Mouse (Mus musculus) forebrain, embryonic 12.5 days (tissue): Measurements from ENCODE around the gene D8Ertd738e. TPM values are rescaled to one million over a fixed set of nuclear protein-coding genes. Genes with fewer than 3 reads are reported as not detected.
"Not testable (repeated sequence)": the region's sequence is repeated elsewhere in the genome, so short reads cannot be mapped to it uniquely, and the experiment has no call there.

Source experiments
- ATAC-seq: fragments of 200-750 bp; cut with Nextera tagmentation; 2 replicates; pipeline ENCODE4 v1.8.0; 2017; ENCODE audit warnings: moderate TSS enrichment; ENCODE audit not compliant: low FRiP score
- H3K27ac ChIP-seq: fragments of 300-500 bp; sonication (generic); 2 replicates; pipeline ENCODE4 v1.5.1; 2016; ENCODE audit warnings: mild to moderate bottlenecking
- H3K27me3 ChIP-seq: fragments of 300-500 bp; sonication (generic); 2 replicates; pipeline ENCODE4 v1.6.1; 2016; ENCODE audit warnings: mild to moderate bottlenecking
- H3K36me3 ChIP-seq: fragments of 300-500 bp; sonication (generic); replicated peaks from 2 replicates; pipeline ENCODE4 v1.6.1; 2016; ENCODE audit warnings: mild to moderate bottlenecking
- H3K4me1 ChIP-seq: fragments of 300-500 bp; sonication (generic); 2 replicates; pipeline ENCODE4 v1.6.1; 2016
- H3K4me2 ChIP-seq: fragments of 300-500 bp; sonication (generic); 2 replicates; pipeline ENCODE4 v1.6.1; 2016; ENCODE audit warnings: mild to moderate bottlenecking, moderate library complexity
- H3K4me3 ChIP-seq: fragments of 300-500 bp; sonication (generic); replicated peaks from 2 replicates; pipeline ENCODE4 v1.5.1; 2016; ENCODE audit warnings: mild to moderate bottlenecking
- H3K9ac ChIP-seq: fragments of 300-500 bp; sonication (generic); 2 replicates; pipeline ENCODE4 v1.6.1; 2016; ENCODE audit warnings: mild to moderate bottlenecking
- H3K9me3 ChIP-seq: fragments of 300-500 bp; sonication (generic); 2 replicates; pipeline ENCODE4 v1.6.1; 2016
- WGBS: fragments of 180-500 bp; shearing (Covaris S2); methylation state at CpG from one replicate; pipeline ENCODE4 v1.1.7; 2016; 5-methylcytosine and 5-hydroxymethylcytosine counted together
- polyA plus RNA-seq: library from polyadenylated mRNA; unstranded; fragments of >200 nt; fragmentation: Nextera tagmentation; extraction: Ambion mirVana; gene quantifications from 2 replicates; pipeline ENCODE4 v1.2.1, GENCODE M21; 2016

Gene D8Ertd738e
- 267 and 271 TPM in 2 replicates for polyA plus RNA-seq

GRCm38 (mm10) chr8:84249257-84250170 lies at the start of gene D8Ertd738e:
TSS of gene D8Ertd738e (minus strand) at chr8:84249719.
- Histone ChIP-seq H3K27me3 (no peaks in the 10 kb centered on the region), H3K36me3 (peaks cover 68% of the 10 kb centered on the region), H3K9ac (peak within 1 kb of the TSS; percentile 78), H3K27ac (peak within 1 kb of the TSS; percentile 59), H3K4me1 (peaks cover 10% of the 10 kb centered on the region), H3K4me3 (peak within 1 kb of the TSS; percentile 91), H3K9me3 (no peaks in the 10 kb centered on the region), H3K4me2 (peak within 1 kb of the TSS; percentile 87)
- 4% methylated on average over 52 of the region's 52 CpGs for WGBS
- ATAC-seq, result peak; percentile 96

- Histone ChIP-seq H3K4me3 (no peak overlapping the region), H3K9me3 (no peaks in the 10 kb centered on the region), H3K4me2 (no peak overlapping the region), H3K27me3 (no peaks in the 10 kb centered on the region), H3K4me1 (no peaks in the 10 kb centered on the region), H3K27ac (no peak overlapping the region), H3K9ac (no peak overlapping the region), H3K36me3 (no peaks in the 10 kb centered on the region)
- 63% methylated on average over 5 of the region's 5 CpGs for WGBS
- ATAC-seq, result no peak
Observed at GRCm38 (mm10) chr8:84297029-84297785, 47.7 kb upstream of the D8Ertd738e start.

- H3K4me3 ChIP-seq, result no peak overlapping the region
- no peak overlapping the region for H3K9ac ChIP-seq
- no peaks in the 10 kb centered on the region for H3K9me3 ChIP-seq
- no peak overlapping the region for H3K27ac ChIP-seq
- no peaks in the 10 kb centered on the region for H3K36me3 ChIP-seq
- 26% methylated on average over 8 of the region's 8 CpGs for WGBS
- no peak overlapping the region for H3K4me2 ChIP-seq
- H3K27me3 ChIP-seq, result no peaks in the 10 kb centered on the region
- no peaks in the 10 kb centered on the region for H3K4me1 ChIP-seq
- no peak for ATAC-seq
Observed at GRCm38 (mm10) chr8:84291688-84292087, 42.2 kb upstream of the D8Ertd738e start.

GRCm38 (mm10) chr8:84291086-84291485 lies 41.6 kb upstream of the D8Ertd738e start:
- no peak for ATAC-seq
- Histone ChIP-seq H3K36me3 (no peaks in the 10 kb centered on the region), H3K4me3 (no peak overlapping the region), H3K9ac (no peak overlapping the region), H3K4me2 (no peak overlapping the region), H3K27ac (no peak overlapping the region), H3K9me3 (no peaks in the 10 kb centered on the region), H3K4me1 (no peaks in the 10 kb centered on the region), H3K27me3 (no peaks in the 10 kb centered on the region)
- 70% methylated on average over 5 of the region's 5 CpGs for WGBS

GRCm38 (mm10) chr8:84288892-84289291 lies 39.4 kb upstream of the D8Ertd738e start:
- Histone ChIP-seq H3K27ac (no peak overlapping the region), H3K36me3 (no peaks in the 10 kb centered on the region), H3K4me1 (no peaks in the 10 kb centered on the region), H3K27me3 (no peaks in the 10 kb centered on the region), H3K9ac (no peak overlapping the region), H3K4me3 (no peak overlapping the region), H3K4me2 (no peak overlapping the region), H3K9me3 (no peaks in the 10 kb centered on the region)
- ATAC-seq, result no peak
- 68% methylated on average over 2 of the region's 2 CpGs for WGBS

GRCm38 (mm10) chr8:84285665-84286064 lies 36.1 kb upstream of the D8Ertd738e start:
- not testable (repeated sequence) for H3K27ac ChIP-seq, ATAC-seq, H3K4me1 ChIP-seq

GRCm38 (mm10) chr8:84284608-84285063 lies 35.1 kb upstream of the D8Ertd738e start:
- no peak overlapping the region for H3K9ac ChIP-seq
- H3K9me3 ChIP-seq, result no peaks in the 10 kb centered on the region
- H3K4me2 ChIP-seq, result no peak overlapping the region
- no peak overlapping the region for H3K4me3 ChIP-seq
- no peaks in the 10 kb centered on the region for H3K4me1 ChIP-seq
- WGBS, result 49% methylated on average over 9 of the region's 9 CpGs
- no peak overlapping the region for H3K27ac ChIP-seq
- H3K27me3 ChIP-seq, result peaks cover 3% of the 10 kb centered on the region; the same call in 1 of the 2 replicates
- no peak for ATAC-seq
- no peaks in the 10 kb centered on the region for H3K36me3 ChIP-seq

More at GRCm38 (mm10) chr8:84285665-84286064, 36.1 kb upstream of the D8Ertd738e start:
- not testable (repeated sequence) for H3K36me3 ChIP-seq, H3K9me3 ChIP-seq, H3K4me3 ChIP-seq, H3K9ac ChIP-seq, H3K27me3 ChIP-seq, H3K4me2 ChIP-seq
- 56% methylated on average over 5 of the region's 5 CpGs for WGBS

- Histone ChIP-seq H3K9me3 (no peaks in the 10 kb centered on the region), H3K4me3 (no peak overlapping the region), H3K4me2 (no peak overlapping the region), H3K36me3 (no peaks in the 10 kb centered on the region), H3K27ac (no peak overlapping the region), H3K9ac (no peak overlapping the region), H3K4me1 (no peaks in the 10 kb centered on the region), H3K27me3 (peaks cover 5% of the 10 kb centered on the region; the same call in 1 of the 2 replicates)
- no peak for ATAC-seq
- 83% methylated on average over 10 of the region's 10 CpGs for WGBS
Observed at GRCm38 (mm10) chr8:84280777-84281176, 31.3 kb upstream of the D8Ertd738e start.

GRCm38 (mm10) chr8:84276447-84276846 lies 26.9 kb upstream of the D8Ertd738e start:
- H3K27me3 ChIP-seq, result peaks cover 18% of the 10 kb centered on the region; the same call in 1 of the 2 replicates
- no peaks in the 10 kb centered on the region for H3K9me3 ChIP-seq
- no peak overlapping the region for H3K4me3 ChIP-seq
- H3K4me1 ChIP-seq, result no peaks in the 10 kb centered on the region
- H3K27ac ChIP-seq, result no peak overlapping the region
- 71% methylated on average over 1 of the region's 1 CpGs for WGBS
- ATAC-seq, result no peak
- no peak overlapping the region for H3K9ac ChIP-seq
- no peaks in the 10 kb centered on the region for H3K36me3 ChIP-seq
- no peak overlapping the region for H3K4me2 ChIP-seq

GRCm38 (mm10) chr8:84273968-84274367 lies 24.4 kb upstream of the D8Ertd738e start:
- Histone ChIP-seq H3K36me3 (no peaks in the 10 kb centered on the region), H3K9ac (no peak overlapping the region), H3K4me1 (peaks cover 11% of the 10 kb centered on the region), H3K9me3 (no peaks in the 10 kb centered on the region), H3K4me2 (no peak overlapping the region), H3K27me3 (peaks cover 15% of the 10 kb centered on the region; the same call in 1 of the 2 replicates), H3K4me3 (no peak overlapping the region), H3K27ac (no peak overlapping the region)
- 83% methylated on average over 3 of the region's 3 CpGs for WGBS
- ATAC-seq, result no peak

- ATAC-seq, result no peak
- H3K27me3 ChIP-seq, result peaks cover 15% of the 10 kb centered on the region; the same call in 1 of the 2 replicates
- no peak overlapping the region for H3K4me2 ChIP-seq
- no peaks in the 10 kb centered on the region for H3K9me3 ChIP-seq
- H3K9ac ChIP-seq, result no peak overlapping the region
- peaks cover 11% of the 10 kb centered on the region for H3K4me1 ChIP-seq
- no peaks in the 10 kb centered on the region for H3K36me3 ChIP-seq
- 84% methylated on average over 4 of the region's 4 CpGs for WGBS
- H3K27ac ChIP-seq, result no peak overlapping the region
- H3K4me3 ChIP-seq, result no peak overlapping the region
Observed at GRCm38 (mm10) chr8:84272302-84272701, 22.8 kb upstream of the D8Ertd738e start.
